Mouse (Mus musculus): ENCODE data around the gene Frmd4b. TPM values are rescaled to one million over a fixed set of nuclear protein-coding genes. Genes with fewer than 3 reads are reported as not detected.
"Not testable (repeated sequence)": the region's sequence is repeated elsewhere in the genome, so short reads cannot be mapped to it uniquely, and the experiment has no call there.

Frmd4b gene
- polyA plus RNA-seq, 3 experiments from 2014 or later = 10.9 to 16.5 (median 12.1) TPM

DNA sequence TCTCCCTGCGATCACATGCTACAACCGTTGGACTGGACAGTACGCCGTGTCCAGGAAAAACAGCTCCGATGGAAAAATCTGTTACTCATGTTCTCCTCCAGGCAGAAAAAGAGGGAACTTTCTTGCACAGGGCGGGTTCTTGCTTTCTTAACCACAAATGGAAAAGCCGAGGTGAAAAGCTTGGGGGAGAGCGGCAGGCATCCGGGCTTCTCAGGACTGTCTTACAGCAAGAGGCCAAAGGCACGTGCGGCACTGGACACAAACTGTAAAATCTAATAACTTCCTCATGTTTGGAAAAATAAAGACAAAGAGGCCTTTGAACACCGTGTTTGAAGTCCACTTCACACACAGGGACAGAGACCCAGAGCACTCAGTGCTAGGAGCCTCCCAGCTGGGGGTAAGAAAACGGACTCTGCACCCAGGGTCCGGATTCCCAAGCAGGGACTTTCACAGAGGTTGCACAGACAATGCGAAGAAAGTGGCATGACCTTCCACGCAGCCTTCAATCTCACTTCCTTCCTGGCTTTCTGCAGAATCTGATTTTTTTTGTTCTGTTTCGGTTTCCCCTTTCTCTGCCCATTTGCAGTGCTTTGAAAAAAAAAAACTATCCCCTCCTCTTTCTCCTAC is 153.3 kb downstream of the Frmd4b start:
- peak; percentile 61 for ATAC-seq

DNA sequence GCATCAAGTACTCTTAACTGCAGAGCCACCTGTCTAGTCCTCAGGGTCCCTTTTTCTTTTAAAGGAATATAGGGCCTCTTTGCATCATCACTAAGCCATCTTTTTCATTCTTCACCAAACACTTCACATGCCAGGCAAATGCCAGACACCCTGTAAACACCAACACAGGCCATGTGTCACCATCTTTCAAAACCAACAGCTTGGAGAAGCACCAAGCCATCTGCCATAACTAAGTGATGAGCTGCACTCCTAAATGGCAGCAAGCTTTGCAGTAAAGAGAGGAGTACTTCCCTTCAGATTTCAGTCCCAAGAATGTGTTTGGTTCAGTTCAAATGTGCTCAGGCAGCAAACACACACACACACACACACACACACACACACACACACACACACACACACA is 154.9 kb downstream of the Frmd4b start:
- ATAC-seq = no peak

DNA sequence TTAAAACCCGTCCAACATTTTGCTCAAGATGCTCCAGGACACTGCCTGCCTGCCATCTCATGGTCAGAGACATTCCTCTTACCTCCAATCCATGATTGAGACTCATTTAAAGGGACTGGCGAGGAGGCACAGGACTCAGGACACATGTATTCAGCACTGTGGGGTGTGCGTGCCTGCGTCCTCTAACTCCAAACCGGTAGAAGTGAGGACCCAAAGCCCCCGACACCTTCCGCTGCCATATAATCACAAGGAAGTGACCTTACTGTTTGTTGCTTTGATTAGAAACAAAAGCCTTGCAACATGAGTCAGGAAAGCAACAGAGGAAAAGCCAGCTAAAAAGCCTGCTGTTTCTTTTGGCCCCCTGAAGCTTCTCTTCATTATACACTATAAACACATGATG is 158.2 kb downstream of the Frmd4b start:
- ATAC-seq = no peak

DNA sequence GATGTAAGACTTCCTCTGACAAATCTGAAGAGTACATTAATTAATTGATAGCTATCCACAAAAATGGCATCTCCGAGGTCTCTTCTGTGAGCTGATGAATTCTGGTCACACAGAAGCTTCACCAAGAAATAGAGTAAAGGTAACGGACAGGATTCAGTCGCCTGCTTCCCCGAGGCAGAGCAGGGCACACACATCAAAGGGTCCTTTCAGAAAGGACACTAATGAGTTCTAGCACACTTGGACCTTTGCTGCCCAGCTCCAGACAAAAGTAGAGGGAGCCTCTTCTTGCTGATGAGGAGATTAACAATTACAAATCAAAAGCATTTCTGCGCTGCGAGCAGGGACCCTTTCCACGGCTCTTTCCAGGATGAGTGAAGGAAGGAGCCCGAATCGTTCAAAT is 159.0 kb downstream of the Frmd4b start:
- ATAC-seq = no peak

DNA sequence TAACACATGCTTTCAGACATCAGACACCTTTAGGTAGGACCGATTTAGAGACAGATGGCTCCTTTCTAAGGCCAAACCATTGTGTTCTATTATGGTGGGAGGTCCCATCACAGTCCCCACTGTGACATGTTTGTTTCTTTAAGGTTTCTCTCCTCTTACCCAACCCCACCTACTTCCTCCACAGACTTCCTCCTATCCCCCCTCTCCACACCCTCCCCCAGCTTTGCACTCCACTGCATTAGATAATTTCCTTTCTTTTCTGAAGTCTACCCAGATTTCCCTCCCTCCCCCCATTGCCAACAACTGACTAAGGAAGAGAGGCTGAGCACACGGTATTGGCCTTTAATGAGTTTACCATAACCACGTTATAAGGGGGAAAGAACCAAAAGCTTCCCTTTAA is 159.4 kb downstream of the Frmd4b start:
- ATAC-seq = peak; percentile 80

DNA sequence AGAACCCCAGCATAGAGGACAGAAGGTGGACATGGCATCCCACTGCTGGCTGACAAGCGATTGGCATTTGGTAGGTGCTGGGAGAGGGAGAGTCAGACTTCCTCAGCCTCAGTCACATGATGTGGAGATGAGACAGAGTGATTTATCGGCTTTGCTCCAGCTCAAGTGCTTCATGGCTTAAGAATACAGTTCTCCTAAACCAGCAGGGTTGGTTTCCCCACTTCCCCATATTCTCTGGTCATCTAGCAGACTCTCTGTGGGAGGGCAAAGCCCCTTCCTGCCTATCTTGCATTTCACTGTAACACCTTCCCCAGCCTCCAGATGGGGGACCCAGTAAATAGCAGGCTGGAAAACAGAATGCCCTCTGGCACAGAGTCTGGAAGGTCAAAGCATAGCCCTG is 160.1 kb downstream of the Frmd4b start:
- ATAC-seq = no peak

DNA sequence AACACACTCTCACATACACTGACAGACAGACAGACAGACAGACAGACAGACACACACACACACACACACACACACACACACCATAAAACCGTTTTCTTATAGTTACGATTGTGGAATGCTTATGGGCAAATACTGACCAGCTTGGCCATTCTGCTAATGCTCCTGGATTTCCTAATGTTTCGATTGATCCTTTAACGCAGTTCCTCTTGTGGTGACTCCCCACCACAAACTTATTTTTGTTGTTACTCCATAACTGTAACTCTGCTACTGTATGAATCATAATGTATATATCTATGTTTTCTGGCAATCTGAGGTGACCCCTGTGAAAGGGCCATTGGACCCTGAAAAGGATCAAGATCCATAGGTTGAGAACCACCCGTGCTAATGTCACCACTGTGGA is 165.1 kb downstream of the Frmd4b start:
- no peak for ATAC-seq

DNA sequence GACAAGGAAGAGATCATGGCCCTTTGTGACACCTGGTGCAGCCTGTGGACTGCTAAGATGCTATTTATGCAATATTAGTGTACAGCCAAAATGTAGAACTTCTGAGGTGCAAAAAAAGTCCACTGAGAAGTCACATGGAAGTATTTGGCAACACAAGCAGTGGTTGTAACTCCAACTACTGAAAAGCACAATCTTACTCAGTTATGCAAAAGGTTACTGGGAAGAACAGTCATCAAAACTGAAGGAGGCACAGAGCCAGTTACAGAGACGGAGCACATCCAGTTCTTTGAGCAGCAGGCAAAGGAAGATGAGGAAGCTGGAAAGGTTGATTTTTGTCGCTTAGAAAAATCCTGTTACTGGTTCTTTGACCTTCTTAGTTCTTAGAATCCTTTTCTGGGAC is 167.5 kb downstream of the Frmd4b start:
- no peak for ATAC-seq

DNA sequence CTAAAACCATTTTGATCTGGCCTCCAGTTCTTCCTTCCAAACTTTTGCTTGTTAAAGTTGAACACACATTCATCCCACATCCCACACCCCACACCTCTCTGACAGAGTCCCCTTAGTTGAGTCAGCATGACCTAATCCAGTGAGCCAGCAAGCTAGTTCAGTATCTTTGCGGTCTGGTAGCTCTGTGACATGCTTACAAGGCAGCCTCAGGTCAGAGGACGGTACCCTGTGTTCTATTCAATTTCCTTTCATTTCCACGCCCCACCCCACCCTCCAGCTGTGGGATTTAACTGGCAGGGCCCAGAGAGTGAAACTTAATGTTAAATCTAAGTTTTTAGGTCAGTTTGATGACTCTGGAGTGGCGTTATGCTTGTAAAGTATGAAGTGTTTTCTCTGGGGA is 170.3 kb downstream of the Frmd4b start:
- ATAC-seq = no peak

DNA sequence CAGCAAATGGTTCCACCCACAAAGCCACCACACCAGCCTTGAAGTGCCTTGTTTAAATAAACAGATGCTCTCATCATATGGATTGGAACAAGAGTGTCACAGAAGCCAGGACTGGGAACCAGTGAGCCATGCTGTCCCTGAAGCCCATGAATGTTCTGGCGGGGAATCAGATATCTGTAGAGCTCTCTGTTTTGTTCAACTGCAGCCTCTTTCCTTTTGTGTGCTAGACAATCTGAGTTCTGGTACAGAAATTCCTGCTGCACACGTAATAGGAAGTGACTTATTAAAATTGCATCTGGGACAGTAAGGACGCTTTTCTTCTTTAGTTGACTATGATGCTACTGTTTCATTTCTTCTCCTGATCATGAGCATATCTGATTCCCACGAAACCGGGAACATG is 173.2 kb downstream of the Frmd4b start:
- no peak for ATAC-seq

DNA sequence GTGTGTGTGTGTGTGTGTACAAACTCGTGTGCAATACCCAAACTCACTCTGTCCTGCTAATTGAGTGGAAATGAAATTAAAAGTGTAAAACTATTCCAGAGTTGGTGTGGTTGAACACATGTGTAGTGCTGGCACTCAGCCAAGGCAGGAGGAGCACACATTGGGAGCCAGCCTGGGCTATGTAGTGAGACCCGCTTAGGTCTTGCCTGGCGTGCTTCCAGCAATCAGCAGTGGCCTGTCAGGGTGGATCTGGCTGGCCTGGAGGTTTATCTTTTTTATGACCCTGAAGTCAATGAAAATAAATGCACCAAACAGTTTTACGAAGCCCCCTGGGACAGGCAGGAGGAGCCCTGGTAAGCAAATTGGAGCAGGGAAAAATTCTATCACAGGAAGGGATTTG is 173.8 kb downstream of the Frmd4b start:
- no peak for ATAC-seq

DNA sequence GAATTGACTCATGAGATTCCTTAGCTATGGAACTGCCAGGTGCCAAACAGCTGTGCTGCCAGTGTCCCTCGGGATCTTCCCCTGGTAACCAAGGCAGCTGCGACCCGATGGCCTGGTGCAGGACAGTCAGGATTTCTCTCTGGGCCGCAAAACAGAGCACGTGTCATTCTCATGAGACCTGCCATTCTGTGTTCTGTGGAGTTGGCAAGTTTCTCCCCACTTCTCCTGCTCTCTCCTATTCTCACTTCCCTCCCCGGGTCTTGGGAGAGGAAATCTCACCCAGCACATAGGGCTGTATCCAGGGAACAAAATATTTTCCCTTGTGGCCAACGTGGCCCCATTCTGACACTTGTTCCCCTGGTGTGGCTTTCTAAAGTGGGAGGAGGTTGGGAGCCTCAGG is 176.0 kb downstream of the Frmd4b start:
- no peak for ATAC-seq

DNA sequence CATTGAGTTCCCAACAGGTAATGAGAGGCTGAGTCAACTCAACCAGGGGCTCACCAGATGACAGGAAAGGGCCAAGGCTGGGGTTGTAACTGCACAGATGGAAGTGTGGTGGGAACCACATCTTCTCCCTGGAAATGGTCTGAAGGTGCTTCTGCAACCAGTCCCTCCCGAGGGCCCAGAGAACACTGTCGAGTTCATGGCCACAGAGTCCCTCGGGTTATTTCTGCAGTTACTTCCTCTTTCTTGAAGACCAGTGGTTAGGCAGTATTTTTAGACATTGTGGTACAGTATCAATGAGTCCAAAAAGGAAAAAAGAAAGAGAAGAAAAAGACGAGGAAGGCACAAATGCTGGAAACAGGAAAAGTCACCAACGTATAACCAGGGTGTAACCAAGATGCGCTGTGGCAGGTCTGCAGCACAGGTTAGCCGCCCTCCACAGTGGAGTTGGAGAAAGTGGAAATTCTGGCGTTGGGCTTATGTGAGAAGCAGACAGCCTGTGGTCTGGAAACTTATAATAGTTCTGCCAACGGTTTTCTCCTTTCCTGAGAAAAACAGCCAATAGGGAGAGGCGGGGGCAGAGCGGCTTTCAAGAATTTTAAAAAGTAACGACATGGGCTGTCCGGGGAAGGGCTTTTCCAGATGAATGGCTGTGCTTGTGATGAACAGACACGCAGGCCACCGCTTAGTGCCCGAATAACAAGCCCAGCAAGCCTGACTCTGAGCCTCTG is 178.3 kb downstream of the Frmd4b start:
- no peak for ATAC-seq

DNA sequence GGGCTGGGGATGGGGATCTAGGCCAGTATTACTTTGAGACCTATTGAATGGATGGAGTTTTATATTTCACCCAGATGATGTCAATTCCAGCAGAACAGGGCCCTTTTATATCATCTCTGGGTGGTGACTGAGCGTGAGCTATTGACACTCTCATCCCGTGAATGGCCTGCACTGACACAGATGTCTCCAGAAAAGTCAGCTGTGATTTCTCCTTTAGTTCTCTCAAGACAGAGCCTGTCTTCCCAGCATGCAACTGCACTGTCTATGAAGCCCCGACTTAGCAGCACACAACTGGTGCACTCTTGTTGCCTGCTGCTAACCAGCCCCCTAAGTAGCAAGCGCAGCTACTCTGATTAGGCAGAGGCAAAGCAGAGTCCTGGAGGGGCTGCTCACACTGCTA is 182.6 kb downstream of the Frmd4b start:
- ATAC-seq = no peak

DNA sequence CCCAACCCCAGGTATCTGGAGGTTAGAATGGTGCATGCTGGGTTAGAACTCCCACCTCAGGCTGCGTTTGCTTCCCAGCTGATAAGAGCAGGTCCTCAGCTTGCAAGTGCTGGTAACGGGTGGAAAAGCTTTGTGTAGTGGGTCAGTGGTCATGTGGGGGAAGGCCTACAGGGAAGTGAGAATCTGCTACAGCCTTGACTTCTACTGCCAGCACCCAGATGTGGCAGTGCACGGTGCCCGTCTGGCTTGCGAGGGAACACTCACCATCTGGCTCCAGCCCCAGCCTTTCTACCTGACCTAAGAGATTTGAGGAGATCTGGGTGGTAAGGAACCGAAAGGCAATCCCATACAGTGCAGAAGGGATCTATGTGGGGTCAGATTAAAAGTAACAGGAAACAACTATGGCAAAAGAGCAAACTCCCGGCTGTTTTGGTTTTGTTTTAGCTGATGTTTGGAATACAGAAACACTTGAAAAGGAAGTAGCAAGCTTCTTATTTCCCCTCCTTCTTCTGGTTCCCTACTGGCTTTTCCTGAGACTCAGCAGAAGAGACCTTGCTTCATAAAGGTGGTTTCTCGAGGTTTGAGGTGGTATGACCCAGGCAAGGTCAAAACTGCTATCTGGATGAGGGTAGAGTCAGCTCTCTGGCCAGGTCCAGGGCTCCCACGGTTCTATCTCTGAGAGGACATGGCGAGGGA is 185.9 kb downstream of the Frmd4b start:
- no peak for ATAC-seq

DNA sequence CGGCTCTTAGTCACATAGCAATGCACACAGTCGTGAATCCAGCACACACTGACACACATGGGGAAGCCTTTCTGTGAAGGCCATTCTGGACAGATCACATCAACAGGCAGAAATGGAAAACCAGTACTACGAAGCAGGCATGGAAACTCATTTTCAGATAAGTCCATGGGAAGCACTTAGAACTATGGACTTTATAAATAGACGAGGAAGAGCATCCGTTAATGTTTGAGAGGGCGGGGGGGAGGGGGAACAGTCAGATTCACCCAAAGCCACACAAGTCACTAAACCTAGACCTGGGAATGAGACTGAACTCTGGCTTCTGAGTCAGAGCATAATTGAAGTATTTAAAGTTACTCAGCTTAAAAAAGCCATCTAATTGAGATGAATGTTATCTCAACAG is 186.8 kb downstream of the Frmd4b start:
- ATAC-seq = no peak

DNA sequence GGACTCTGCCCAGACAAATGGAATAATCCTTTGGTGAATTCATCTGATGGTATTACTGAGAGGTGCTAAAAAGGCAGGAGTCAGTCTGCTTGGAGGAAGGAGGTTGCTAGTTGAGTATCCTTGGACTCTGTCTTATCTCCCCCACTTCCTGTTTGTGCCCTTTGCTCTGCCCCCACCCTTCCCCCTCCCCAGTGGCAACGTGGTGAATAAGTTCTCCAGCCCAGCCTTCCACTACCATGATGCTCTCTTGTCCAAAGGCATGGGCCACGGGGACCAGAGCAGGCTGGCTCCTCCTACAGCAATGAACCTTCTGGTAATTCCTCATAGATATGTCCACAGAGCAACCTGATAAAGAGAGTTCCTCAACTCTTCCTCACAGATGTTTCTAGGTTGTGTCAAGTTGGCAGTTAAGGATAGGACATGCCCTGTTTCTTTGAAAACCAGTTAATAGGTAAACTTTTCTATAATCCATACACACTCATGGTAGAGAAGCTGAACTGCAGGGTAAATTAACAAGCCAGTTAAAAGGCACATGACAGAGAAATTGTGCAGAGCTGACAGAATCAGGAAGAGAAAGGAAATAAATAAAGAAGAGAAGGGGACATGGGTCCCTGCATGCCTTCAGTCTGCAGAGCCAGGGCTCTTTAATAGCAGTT is 187.5 kb downstream of the Frmd4b start:
- no peak for ATAC-seq

DNA sequence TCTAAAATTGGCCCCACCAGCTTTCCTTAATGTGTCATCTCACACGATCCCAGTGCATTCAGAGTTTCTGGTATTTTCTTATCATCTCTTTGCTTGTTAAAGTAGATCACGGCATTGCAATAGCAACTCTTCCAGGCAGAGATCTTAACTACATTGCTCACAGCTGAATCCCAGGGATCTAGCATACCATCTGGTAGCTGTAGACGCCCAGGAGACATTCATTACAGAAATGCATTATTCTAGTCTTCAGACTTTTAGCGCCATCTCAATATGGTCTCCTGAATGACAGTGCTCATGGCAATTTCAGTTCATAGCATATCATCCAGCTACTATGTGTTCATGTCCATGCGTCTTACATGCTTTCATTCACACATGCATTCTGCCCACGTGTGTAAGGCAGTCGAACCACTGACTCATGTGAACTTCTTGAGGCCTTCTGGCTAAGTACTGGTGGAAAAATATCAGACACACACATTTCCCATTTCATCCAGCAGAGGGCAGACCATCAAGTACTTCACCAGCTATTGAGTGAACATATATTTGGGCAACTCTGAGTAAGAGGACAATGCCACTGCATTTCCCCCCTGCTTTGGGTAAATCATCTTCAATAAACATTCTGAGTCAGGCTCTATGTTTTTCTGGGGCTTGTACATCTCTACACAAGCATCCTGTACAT is 197.4 kb downstream of the Frmd4b start:
- peak; percentile 65 for ATAC-seq

DNA sequence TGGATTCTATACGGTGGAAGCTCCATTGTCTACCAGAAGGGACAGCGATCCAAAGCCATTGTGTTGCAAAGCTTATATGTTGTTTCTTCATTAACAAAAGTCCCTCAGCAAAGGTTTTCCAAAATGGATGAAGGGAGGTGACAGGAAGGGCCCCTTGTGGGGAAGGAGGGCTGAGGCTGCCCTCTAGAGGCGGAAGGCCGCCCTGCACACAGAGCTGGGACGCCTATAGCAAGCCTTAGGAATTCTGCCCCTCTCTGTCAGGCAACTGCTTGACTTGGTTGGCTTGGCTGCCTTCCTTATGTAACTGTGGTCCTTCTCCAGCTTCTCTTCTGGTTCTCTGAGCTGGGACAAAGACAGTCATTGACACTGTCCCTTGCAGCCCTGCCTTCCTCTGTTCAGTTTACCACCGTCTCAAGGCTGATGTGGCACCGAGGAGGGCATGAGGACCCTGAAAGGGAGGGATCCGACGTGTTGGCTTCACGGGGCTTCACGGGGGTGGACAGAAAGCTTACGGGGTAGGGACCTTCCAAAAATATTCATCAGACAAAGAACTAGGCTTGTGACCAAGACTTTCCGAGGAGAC is 200.3 kb downstream of the Frmd4b start:
- ATAC-seq = peak; percentile 87

DNA sequence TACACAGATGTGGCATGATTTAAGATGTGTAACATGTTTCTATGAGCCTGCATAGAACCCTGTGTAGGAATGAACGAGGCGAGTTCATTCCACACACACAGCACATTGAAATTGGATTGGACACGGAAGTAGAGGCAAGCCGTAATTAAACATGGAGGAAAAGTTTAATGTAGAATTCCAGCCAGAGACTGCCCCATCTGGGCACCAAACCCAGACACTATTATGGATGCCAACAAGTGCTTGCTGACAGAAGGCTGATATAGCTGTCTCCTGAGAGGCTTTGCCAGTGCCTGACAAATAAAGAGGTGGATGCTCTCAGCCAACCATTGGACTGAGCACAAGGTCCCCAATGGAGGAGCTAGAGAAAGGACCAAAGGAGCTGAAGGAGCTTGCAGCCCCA is 201.8 kb downstream of the Frmd4b start:
- not testable (repeated sequence) for ATAC-seq

DNA sequence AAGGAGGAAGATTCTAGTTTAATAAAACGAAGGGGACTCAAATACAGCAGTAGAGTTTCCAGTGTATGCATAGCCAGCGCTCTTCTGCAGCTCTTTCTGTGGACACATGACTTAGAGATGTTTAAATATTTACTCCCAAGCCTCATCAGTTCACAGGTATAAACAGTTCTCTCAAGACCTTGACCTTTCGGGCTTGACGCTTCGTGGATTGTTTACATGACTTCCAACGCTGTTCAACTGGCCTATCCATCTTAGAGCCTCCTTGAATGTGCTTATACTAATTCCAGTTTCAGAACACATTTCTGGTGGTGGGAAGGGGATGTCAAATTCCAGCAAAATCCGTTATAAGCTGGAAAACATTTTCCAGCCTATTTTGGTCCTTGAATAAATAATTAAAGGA is 203.9 kb downstream of the Frmd4b start:
- ATAC-seq = no peak

DNA sequence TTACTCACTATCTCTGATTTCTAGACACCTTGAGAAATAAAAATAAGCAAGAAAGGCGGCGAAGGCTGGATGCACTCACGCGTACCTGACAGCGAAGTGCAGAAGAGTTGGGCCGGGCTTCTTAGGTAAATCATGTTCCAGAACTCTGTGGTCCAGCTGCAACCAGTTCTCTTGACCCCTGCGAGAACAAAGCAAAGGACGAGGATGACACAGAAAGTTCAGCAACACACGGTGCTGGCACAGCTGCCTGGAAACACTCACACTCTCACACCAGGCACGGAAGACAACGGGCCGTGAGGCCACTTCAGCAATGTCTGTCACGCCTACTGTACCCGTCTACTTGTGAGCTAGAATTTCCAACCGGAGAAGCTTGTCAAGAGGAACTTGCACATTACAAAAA is 204.9 kb downstream of the Frmd4b start:
- ATAC-seq = no peak

DNA sequence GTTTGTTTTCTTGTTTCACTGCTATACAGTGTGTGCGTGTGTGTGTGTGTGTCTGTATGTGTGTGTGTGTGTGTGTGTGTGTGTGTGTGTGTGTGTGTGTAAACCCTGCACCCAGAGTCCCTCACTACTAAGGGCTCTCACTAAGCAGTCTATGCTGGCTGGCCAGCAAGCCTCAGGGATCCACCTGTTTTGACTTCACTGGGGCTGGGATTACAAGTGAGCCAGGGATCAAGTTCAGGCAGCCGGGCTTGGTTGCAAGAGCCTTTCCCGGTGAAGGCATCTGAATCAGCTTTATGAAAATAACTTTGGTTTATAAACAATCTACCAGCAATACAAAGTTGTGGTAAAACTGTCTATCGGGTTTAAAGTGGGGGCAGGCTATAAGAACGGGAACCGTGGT is 206.0 kb downstream of the Frmd4b start:
- no peak for ATAC-seq
